Mouse (Mus musculus): ENCODE measurements around the gene Gm43064. TPM values are rescaled to one million over a fixed set of nuclear protein-coding genes. Genes with fewer than 3 reads are reported as not detected.

Gm43064 gene
- polyA plus RNA-seq, 1 experiment, result not detected

GRCm38 (mm10) chr3:103779183-103779582 is 30.2 kb upstream of the Gm43064 start:
- H3K27ac ChIP-seq (ENCODE audit: control insufficient read depth, insufficient read depth, low read depth, low read length, poor library complexity), result no peak overlapping the region

DNA sequence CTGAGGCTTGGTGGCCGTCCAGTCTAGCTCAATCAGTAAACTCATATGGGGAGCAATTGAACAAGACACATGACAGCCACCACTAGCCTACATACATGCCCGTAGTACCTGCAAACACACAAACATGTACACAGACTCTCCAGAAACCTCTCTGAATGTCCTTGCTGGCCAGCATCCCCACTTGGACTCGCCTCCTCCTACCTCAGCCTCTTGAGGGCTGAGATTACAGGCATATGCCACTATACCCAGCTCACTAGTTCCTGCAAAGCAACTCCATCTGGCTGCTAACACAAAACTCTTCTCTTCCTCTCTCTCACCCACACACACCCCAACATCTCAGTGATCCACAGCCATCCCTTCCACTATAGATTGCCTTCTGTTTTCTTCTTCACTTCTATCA is 29.1 kb upstream of the Gm43064 start:
- WGBS, result 79% methylated on average over 3 of the region's 3 CpGs
- Histone ChIP-seq H3K4me1 (ENCODE audit: control insufficient read depth, insufficient read depth, low read length) (peaks cover 9% of the 10 kb centered on the region), H3K4me3 (replicated peaks; ENCODE audit: control insufficient read depth, low read depth, low read length) (no peak overlapping the region), H3K27ac (ENCODE audit: control insufficient read depth, insufficient read depth, low read depth, low read length, poor library complexity) (no peak overlapping the region)
- no peak for TF ChIP-seq POLR2A (IDR thresholded peaks at IDR 0.05; ENCODE audit: borderline replicate concordance, control insufficient read depth, low read depth, low read length)
- no peak for TF ChIP-seq CTCF (IDR thresholded peaks at IDR 0.05; ENCODE audit: control insufficient read depth, insufficient read depth, low read length)

More at GRCm38 (mm10) chr3:103779183-103779582, 30.2 kb upstream of the Gm43064 start:
- 14% methylated on average over 7 of the region's 7 CpGs for WGBS
- peaks cover 11% of the 10 kb centered on the region for H3K4me1 ChIP-seq (ENCODE audit: control insufficient read depth, insufficient read depth, low read length)
- no peak overlapping the region for H3K4me3 ChIP-seq (replicated peaks; ENCODE audit: control insufficient read depth, low read depth, low read length)
- TF ChIP-seq POLR2A (IDR thresholded peaks at IDR 0.05; ENCODE audit: borderline replicate concordance, control insufficient read depth, low read depth, low read length) (no peak), CTCF (IDR thresholded peaks at IDR 0.05; ENCODE audit: control insufficient read depth, insufficient read depth, low read length) (no peak)

DNA sequence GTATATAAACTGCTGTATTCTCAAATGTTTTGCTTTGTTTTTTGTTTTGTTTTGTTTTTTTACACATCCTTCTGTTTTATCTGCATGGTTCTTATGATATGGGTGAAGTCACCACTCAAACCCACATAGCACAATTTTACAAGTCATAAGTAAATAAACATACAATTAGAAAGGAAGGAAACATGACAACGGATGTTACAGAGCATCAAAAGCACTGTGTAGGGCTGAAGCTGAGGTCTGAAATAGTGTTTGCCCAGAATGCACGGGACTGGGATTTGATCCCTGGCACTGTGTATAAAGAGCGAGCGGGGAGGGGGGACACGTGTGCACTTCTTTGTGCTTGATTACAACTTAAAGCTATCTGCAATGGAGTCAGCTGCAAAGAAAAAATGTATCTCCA is 28.6 kb upstream of the Gm43064 start:
- Histone ChIP-seq H3K4me1 (ENCODE audit: control insufficient read depth, insufficient read depth, low read length) (peaks cover 9% of the 10 kb centered on the region), H3K4me3 (replicated peaks; ENCODE audit: control insufficient read depth, low read depth, low read length) (no peak overlapping the region), H3K27ac (ENCODE audit: control insufficient read depth, insufficient read depth, low read depth, low read length, poor library complexity) (no peak overlapping the region)
- TF ChIP-seq CTCF (IDR thresholded peaks at IDR 0.05; ENCODE audit: control insufficient read depth, insufficient read depth, low read length), result no peak
- TF ChIP-seq POLR2A (IDR thresholded peaks at IDR 0.05; ENCODE audit: borderline replicate concordance, control insufficient read depth, low read depth, low read length), result no peak
- 65% methylated on average over 5 of the region's 5 CpGs for WGBS

GRCm38 (mm10) chr3:103782844-103783609 is 26.3 kb upstream of the Gm43064 start:
- H3K4me3 ChIP-seq (replicated peaks; ENCODE audit: control insufficient read depth, low read depth, low read length), result no peak overlapping the region
- peak overlapping the region; percentile 19; the same call in 1 of the 2 replicates for H3K27ac ChIP-seq (ENCODE audit: control insufficient read depth, insufficient read depth, low read depth, low read length, poor library complexity)
- WGBS, result 28% methylated on average over 4 of the region's 4 CpGs
- TF ChIP-seq POLR2A (IDR thresholded peaks at IDR 0.05; ENCODE audit: borderline replicate concordance, control insufficient read depth, low read depth, low read length) (no peak), CTCF (IDR thresholded peaks at IDR 0.05; ENCODE audit: control insufficient read depth, insufficient read depth, low read length) (no peak)
- H3K4me1 ChIP-seq (ENCODE audit: control insufficient read depth, insufficient read depth, low read length), result peaks cover 10% of the 10 kb centered on the region

DNA sequence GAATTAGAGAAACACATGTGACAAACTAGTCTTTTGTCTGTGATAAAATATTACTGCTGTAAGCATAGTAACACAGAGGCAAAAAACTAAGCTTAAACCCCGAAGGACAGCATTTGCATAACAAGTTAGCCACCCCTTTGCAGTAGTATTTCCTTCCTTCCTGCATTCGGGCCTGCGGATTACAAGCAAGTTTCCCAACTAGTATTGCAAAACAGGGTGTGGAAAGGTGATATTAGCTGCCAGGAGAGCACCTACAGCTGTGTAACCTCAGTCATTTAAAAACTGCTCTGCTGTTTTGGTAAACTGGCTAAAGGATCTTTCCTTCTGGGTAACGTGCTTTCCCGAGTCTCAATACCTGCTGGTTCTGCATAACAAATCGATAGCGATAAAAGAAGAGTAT is 22.1 kb upstream of the Gm43064 start:
- no peak for TF ChIP-seq POLR2A (IDR thresholded peaks at IDR 0.05; ENCODE audit: borderline replicate concordance, control insufficient read depth, low read depth, low read length)
- peaks cover 1% of the 10 kb centered on the region for H3K4me1 ChIP-seq (ENCODE audit: control insufficient read depth, insufficient read depth, low read length)
- H3K27ac ChIP-seq (ENCODE audit: control insufficient read depth, insufficient read depth, low read depth, low read length, poor library complexity), result no peak overlapping the region
- WGBS, result 13% methylated on average over 7 of the region's 7 CpGs
- no peak overlapping the region for H3K4me3 ChIP-seq (replicated peaks; ENCODE audit: control insufficient read depth, low read depth, low read length)

DNA sequence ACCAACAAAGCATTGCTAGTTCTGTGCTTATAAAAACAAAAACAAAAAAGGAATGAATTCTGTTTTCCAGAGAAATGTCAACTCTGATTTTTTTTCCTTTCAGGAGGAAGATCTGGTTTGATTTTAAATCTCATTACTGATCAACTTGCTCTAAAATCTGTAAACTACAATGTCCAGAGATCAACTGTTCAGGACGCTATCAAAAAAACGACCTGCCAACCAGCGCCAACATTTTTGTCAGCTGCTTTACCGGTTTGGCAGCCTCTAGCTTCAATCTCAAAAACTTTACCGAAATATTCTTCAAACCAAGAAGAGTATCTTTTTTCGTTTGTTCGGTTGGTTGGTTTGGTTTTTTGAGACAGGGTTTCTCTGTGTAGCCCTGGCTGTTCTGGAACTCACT is 20.3 kb upstream of the Gm43064 start:
- peak overlapping the region; percentile 2; the same call in 1 of the 2 replicates for H3K27ac ChIP-seq (ENCODE audit: control insufficient read depth, insufficient read depth, low read depth, low read length, poor library complexity)
- peak overlapping the region; percentile 50 for H3K4me3 ChIP-seq (replicated peaks; ENCODE audit: control insufficient read depth, low read depth, low read length)
- TF ChIP-seq POLR2A (IDR thresholded peaks at IDR 0.05; ENCODE audit: borderline replicate concordance, control insufficient read depth, low read depth, low read length) (no peak), CTCF (IDR thresholded peaks at IDR 0.05; ENCODE audit: control insufficient read depth, insufficient read depth, low read length) (no peak)
- 45% methylated on average over 7 of the region's 7 CpGs for WGBS
- peaks cover 5% of the 10 kb centered on the region; the same call in 1 of the 2 replicates for H3K4me1 ChIP-seq (ENCODE audit: control insufficient read depth, insufficient read depth, low read length)

GRCm38 (mm10) chr3:103789891-103790345 is 19.5 kb upstream of the Gm43064 start:
- Histone ChIP-seq H3K4me1 (ENCODE audit: control insufficient read depth, insufficient read depth, low read length) (peaks cover 7% of the 10 kb centered on the region; the same call in 1 of the 2 replicates), H3K4me3 (replicated peaks; ENCODE audit: control insufficient read depth, low read depth, low read length) (peak overlapping the region; percentile 100), H3K27ac (ENCODE audit: control insufficient read depth, insufficient read depth, low read depth, low read length, poor library complexity) (peak overlapping the region; percentile 98)
- TF ChIP-seq POLR2A (IDR thresholded peaks at IDR 0.05; ENCODE audit: borderline replicate concordance, control insufficient read depth, low read depth, low read length), result no peak
- no peak for TF ChIP-seq CTCF (IDR thresholded peaks at IDR 0.05; ENCODE audit: control insufficient read depth, insufficient read depth, low read length)
- WGBS, result under 1% methylated on average over 14 of the region's 14 CpGs

DNA sequence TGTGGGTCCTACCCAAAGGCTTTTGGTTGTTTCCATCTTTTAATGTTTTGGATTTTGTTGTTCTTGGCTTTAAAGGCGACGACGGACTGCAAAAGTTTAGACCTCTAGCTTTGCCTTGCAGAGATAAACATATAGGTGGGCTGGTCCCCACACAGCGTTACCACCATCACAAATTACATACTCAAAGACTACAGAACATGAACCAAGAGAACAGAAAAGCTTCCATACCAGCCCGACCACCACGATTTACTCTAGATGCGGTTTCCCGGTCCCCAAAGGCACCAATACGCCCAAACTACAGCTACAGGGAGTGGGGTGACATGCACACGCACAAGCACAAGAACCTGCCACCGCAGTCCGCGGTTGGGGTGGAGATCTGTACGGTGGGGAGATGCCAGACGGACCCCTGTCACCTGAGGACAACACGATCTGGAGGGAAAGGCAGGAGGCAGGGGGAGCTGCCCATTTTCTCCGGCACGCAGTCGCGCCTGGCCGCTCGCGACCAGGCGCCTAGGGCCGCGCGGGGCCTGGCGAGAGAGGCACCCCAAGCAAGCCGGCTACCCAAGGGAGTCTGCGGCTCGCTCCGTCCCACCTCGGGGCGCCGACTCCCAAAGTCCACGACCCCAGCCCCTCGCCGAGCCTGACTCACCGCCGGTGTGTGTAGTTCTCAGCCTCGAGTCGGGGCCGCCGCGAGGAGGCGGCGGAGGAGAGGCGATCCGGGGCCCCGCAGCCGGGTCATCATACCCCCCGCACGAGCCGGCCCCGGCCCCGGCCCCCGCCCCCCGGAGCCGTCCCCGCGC is 18.8 kb upstream of the Gm43064 start:
- Histone ChIP-seq H3K4me1 (ENCODE audit: control insufficient read depth, insufficient read depth, low read length) (peaks cover 7% of the 10 kb centered on the region; the same call in 1 of the 2 replicates), H3K4me3 (replicated peaks; ENCODE audit: control insufficient read depth, low read depth, low read length) (peak overlapping the region; percentile 100), H3K27ac (ENCODE audit: control insufficient read depth, insufficient read depth, low read depth, low read length, poor library complexity) (peak overlapping the region; percentile 98)
- no peak; the same call in 1 of the 2 replicates for TF ChIP-seq POLR2A (IDR thresholded peaks at IDR 0.05; ENCODE audit: borderline replicate concordance, control insufficient read depth, low read depth, low read length)
- TF ChIP-seq CTCF (IDR thresholded peaks at IDR 0.05; ENCODE audit: control insufficient read depth, insufficient read depth, low read length), result no peak
- under 1% methylated on average over 59 of the region's 61 CpGs for WGBS

Data from bone marrow, adult 2 months (tissue).